Mouse (Mus musculus): ENCODE measurements at regions not wholly inside any gene's neighbourhood (a gene's known extent, or its start where the extent isn't known, plus 50 kb on each side); places are given as distances from the start of the nearest gene placed in this dataset.

DNA sequence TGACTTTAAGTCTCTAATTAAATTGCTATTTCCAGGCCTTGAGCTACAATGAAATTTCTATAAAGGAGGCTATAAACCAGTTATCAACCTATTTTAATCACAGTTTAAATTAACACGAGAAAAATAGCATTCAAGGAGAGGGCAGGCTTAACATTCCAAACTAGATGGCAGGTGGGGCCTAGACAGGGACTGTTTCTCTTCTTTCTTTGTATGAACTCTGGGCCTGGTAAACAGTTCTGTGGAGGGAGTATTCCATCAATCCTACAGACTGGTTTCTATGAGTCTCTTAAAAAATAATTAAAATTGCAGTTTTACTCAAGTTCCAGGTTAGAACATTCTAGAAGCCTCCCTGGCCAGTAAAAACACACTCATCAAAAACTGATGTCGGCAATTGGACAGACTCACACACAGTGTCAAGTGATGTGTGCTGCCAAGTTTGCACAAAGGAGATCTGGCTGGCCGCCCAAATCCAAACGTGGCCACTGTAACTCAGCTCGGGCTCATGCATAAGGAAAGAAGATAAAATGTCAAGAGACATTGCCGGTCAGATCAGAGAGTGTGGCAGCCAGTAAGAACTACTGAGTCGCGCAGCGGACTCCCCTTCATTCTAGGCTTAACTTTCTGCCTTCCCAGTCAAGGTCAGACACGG, 206.5 kb upstream of the Sash1 start:
- H3K27ac ChIP-seq: no peak overlapping the region
- 36% methylated on average over 10 of the region's 10 CpGs for WGBS

DNA sequence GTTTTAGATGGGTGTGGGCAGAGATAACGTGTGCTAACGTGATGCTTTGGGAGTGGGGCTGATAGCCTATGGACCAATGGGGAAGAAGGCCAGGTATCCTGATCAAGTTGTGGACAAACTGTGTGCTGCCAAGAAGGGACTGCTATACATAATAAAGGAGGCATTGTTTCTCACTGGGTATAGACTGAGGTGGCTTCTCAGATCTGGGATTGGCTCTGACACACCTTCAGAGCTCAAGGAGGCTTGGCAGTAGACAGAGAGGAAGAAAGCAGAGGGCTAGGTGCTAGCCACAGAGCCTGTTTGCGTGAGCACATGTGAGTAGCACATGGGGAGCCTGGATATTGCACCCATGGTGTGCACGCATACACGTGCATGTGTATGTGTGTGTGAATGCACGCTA, 205.1 kb upstream of the Sash1 start:
- DNase-seq (ENCODE audit: low spot score): no peak
- no peak overlapping the region for H3K4me3 ChIP-seq (replicated peaks; ENCODE audit: low read depth, low read length)
- H3K4me1 ChIP-seq (replicated peaks; ENCODE audit: insufficient read depth, low read length): no peaks in the 10 kb centered on the region
- no peaks in the 10 kb centered on the region for H3K9me3 ChIP-seq (replicated peaks; ENCODE audit: low read length)
- no peak overlapping the region for H3K9ac ChIP-seq (ENCODE audit: low read depth, low read length)
- no peak overlapping the region for H3K4me2 ChIP-seq (ENCODE audit: low read length)
- TF ChIP-seq CTCF (IDR thresholded peaks at IDR 0.05; ENCODE audit: low read depth): no peak
- 93% methylated on average over 6 of the region's 6 CpGs for WGBS
- H3K27ac ChIP-seq: no peak overlapping the region
- ATAC-seq (replicated peaks; ENCODE audit: low FRiP score, low read depth): no peak
- no peaks in the 10 kb centered on the region for H3K36me3 ChIP-seq (ENCODE audit: insufficient read depth, low read length)
- H3K27me3 ChIP-seq (ENCODE audit: insufficient read depth, low read length): no peaks in the 10 kb centered on the region

More for the DNA sequence above, 206.5 kb upstream of the Sash1 start:
- H3K27me3 ChIP-seq (ENCODE audit: insufficient read depth, low read length): no peaks in the 10 kb centered on the region
- TF ChIP-seq CTCF (IDR thresholded peaks at IDR 0.05; ENCODE audit: low read depth): no peak
- H3K36me3 ChIP-seq (ENCODE audit: insufficient read depth, low read length): no peaks in the 10 kb centered on the region
- no peaks in the 10 kb centered on the region for H3K9me3 ChIP-seq (replicated peaks; ENCODE audit: low read length)
- DNase-seq (ENCODE audit: low spot score) (peak; percentile 44), ATAC-seq (replicated peaks; ENCODE audit: low FRiP score, low read depth) (no peak)
- no peak overlapping the region for H3K9ac ChIP-seq (ENCODE audit: low read depth, low read length)
- H3K4me3 ChIP-seq (replicated peaks; ENCODE audit: low read depth, low read length): no peak overlapping the region
- H3K4me1 ChIP-seq (replicated peaks; ENCODE audit: insufficient read depth, low read length): no peaks in the 10 kb centered on the region
- H3K4me2 ChIP-seq (ENCODE audit: low read length): no peak overlapping the region

DNA sequence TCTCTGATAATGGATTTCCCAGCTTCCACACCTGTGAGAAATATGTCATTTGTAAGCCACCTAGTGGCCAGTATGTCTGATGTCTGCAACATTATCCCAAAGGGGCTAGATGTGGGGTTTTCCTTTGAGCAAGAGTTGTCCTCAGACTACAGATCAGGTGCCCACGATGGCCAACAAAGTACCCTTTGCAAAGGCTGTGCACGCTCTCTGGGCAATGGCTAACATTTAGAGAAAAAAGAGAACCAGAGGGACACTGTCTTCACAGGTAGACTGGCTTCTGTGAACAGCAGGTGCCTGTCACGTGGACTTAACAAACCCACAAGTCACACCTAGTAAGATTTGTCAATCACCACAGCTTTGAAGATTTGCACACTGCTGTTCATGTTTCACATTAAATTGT, 202.0 kb upstream of the Sash1 start:
- Histone ChIP-seq H3K27ac (no peak overlapping the region), H3K4me2 (ENCODE audit: low read length) (no peak overlapping the region), H3K36me3 (ENCODE audit: insufficient read depth, low read length) (no peaks in the 10 kb centered on the region), H3K4me1 (replicated peaks; ENCODE audit: insufficient read depth, low read length) (no peaks in the 10 kb centered on the region), H3K4me3 (replicated peaks; ENCODE audit: low read depth, low read length) (no peak overlapping the region), H3K9ac (ENCODE audit: low read depth, low read length) (no peak overlapping the region), H3K9me3 (replicated peaks; ENCODE audit: low read length) (no peaks in the 10 kb centered on the region), H3K27me3 (ENCODE audit: insufficient read depth, low read length) (no peaks in the 10 kb centered on the region)
- peak; percentile 45 for TF ChIP-seq CTCF (IDR thresholded peaks at IDR 0.05; ENCODE audit: low read depth)
- no peak for DNase-seq (ENCODE audit: low spot score)
- no peak for ATAC-seq (replicated peaks; ENCODE audit: low FRiP score, low read depth)
- 93% methylated on average over 3 of the region's 3 CpGs for WGBS

DNA sequence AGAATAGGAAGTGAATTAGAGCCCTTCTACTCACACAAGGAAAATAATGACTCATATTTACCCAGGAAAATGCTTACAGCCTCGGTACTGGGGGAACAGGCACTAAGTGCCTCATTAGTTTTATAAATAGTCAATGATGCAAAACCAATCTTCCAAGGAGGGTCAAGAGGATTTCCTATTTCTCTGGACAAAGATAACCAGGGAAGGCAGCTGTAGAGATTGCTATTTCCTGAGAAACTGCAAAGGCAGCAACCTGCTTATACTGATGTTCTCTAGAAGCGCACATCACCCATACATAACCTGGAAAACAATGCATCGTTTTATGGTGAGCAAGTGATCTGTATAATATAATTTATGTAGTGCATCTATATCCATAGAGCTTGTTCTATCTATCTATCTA, 201.3 kb upstream of the Sash1 start:
- WGBS: 60% methylated on average over 3 of the region's 3 CpGs
- Histone ChIP-seq H3K4me1 (replicated peaks; ENCODE audit: insufficient read depth, low read length) (no peaks in the 10 kb centered on the region), H3K9ac (ENCODE audit: low read depth, low read length) (no peak overlapping the region), H3K9me3 (replicated peaks; ENCODE audit: low read length) (no peaks in the 10 kb centered on the region), H3K36me3 (ENCODE audit: insufficient read depth, low read length) (no peaks in the 10 kb centered on the region), H3K4me2 (ENCODE audit: low read length) (no peak overlapping the region), H3K27ac (no peak overlapping the region), H3K27me3 (ENCODE audit: insufficient read depth, low read length) (no peaks in the 10 kb centered on the region), H3K4me3 (replicated peaks; ENCODE audit: low read depth, low read length) (no peak overlapping the region)
- DNase-seq (ENCODE audit: low spot score): no peak
- TF ChIP-seq CTCF (IDR thresholded peaks at IDR 0.05; ENCODE audit: low read depth): no peak
- ATAC-seq (replicated peaks; ENCODE audit: low FRiP score, low read depth): no peak

DNA sequence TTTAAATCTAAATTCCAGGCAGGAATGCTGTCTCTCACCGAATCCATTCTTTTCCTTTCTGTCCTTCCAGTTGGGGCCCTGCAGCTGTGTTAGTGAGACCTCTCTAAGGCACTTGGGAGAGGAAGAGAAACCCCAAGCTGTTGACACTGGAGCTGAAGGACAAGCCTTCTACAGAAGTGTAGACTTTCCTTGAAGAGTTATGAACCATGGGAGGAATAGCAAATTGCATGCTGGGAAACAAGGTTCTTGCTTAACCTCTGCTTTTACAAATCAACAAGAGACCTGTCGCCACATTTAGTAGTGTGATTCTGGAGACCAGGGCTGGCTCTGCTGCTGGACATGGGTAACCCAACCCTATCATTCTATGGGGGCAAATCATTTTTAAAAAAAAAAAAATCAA, 200.8 kb upstream of the Sash1 start:
- Histone ChIP-seq H3K4me2 (ENCODE audit: low read length) (no peak overlapping the region), H3K4me3 (replicated peaks; ENCODE audit: low read depth, low read length) (no peak overlapping the region), H3K9me3 (replicated peaks; ENCODE audit: low read length) (no peaks in the 10 kb centered on the region), H3K36me3 (ENCODE audit: insufficient read depth, low read length) (no peaks in the 10 kb centered on the region), H3K27me3 (ENCODE audit: insufficient read depth, low read length) (no peaks in the 10 kb centered on the region), H3K9ac (ENCODE audit: low read depth, low read length) (no peak overlapping the region), H3K4me1 (replicated peaks; ENCODE audit: insufficient read depth, low read length) (no peaks in the 10 kb centered on the region), H3K27ac (no peak overlapping the region)
- TF ChIP-seq CTCF (IDR thresholded peaks at IDR 0.05; ENCODE audit: low read depth): no peak
- no peak for DNase-seq (ENCODE audit: low spot score)
- ATAC-seq (replicated peaks; ENCODE audit: low FRiP score, low read depth): no peak
- 67% methylated on average over 2 of the region's 2 CpGs for WGBS

DNA sequence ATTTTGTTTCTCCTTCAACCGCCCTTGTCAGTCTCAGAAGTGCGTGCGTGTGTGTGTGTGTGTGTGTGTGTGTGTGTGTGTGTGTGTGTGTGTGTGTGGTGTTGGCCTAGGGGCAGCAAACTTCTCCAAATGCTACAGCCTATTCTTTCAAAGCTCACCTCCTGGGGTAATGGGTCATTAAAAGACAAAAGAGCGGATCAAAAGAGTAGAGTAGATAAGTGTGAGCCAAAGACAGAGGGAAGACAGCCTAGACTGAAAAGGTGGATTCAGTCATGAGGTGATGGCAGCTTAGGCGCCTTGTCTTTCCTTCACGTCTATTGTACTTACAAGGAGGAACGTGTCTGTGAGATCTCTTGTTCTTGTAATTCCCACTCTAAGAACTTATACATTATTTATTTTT, 199.6 kb upstream of the Sash1 start:
- Histone ChIP-seq H3K9me3 (replicated peaks; ENCODE audit: low read length) (no peaks in the 10 kb centered on the region), H3K27ac (no peak overlapping the region), H3K4me3 (replicated peaks; ENCODE audit: low read depth, low read length) (no peak overlapping the region), H3K27me3 (ENCODE audit: insufficient read depth, low read length) (no peaks in the 10 kb centered on the region), H3K4me1 (replicated peaks; ENCODE audit: insufficient read depth, low read length) (no peaks in the 10 kb centered on the region), H3K4me2 (ENCODE audit: low read length) (no peak overlapping the region), H3K36me3 (ENCODE audit: insufficient read depth, low read length) (no peaks in the 10 kb centered on the region), H3K9ac (ENCODE audit: low read depth, low read length) (no peak overlapping the region)
- 81% methylated on average over 7 of the region's 7 CpGs for WGBS
- DNase-seq (ENCODE audit: low spot score) (no peak), ATAC-seq (replicated peaks; ENCODE audit: low FRiP score, low read depth) (no peak)
- no peak for TF ChIP-seq CTCF (IDR thresholded peaks at IDR 0.05; ENCODE audit: low read depth)

DNA sequence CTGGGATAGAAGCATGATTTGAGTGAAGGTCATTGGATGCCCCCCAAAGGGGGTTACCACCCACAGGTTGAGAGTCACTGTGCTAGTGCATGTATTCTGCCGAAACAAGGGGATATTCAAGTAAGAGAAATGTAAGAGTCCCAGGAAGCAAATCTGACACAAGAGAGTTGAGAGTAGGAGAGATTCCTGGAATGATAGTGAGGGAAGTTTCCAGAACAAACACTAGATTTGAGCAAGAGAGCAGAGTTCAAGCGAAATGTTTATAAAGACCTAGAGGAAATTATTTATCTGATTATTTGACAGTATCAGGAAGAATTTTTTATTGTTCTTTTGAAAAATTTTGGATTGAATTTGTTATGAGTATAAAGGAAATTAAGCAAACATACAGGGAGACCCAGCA, 189.0 kb upstream of the Sash1 start:
- WGBS: 60% methylated on average over 2 of the region's 2 CpGs
- no peaks in the 10 kb centered on the region for H3K4me1 ChIP-seq (replicated peaks; ENCODE audit: insufficient read depth, low read length)
- TF ChIP-seq CTCF (IDR thresholded peaks at IDR 0.05; ENCODE audit: low read depth): no peak
- no peaks in the 10 kb centered on the region for H3K27me3 ChIP-seq (ENCODE audit: insufficient read depth, low read length)
- DNase-seq (ENCODE audit: low spot score): peak; percentile 55
- H3K4me3 ChIP-seq (replicated peaks; ENCODE audit: low read depth, low read length): no peak overlapping the region
- no peak overlapping the region for H3K9ac ChIP-seq (ENCODE audit: low read depth, low read length)
- H3K4me2 ChIP-seq (ENCODE audit: low read length): no peak overlapping the region
- H3K27ac ChIP-seq: no peak overlapping the region
- H3K36me3 ChIP-seq (ENCODE audit: insufficient read depth, low read length): no peaks in the 10 kb centered on the region
- ATAC-seq (replicated peaks; ENCODE audit: low FRiP score, low read depth): no peak
- H3K9me3 ChIP-seq (replicated peaks; ENCODE audit: low read length): no peaks in the 10 kb centered on the region
